Mouse (Mus musculus) neural tube, embryonic 11.5 days (tissue): Measurements from ENCODE around the gene Acbd6. TPM values are rescaled to one million over a fixed set of nuclear protein-coding genes. Genes with fewer than 3 reads are reported as not detected.
A peak's percentile ranks its signal among the peaks of the same experiment; 100 is the strongest.

ENCODE experiments used
- ATAC-seq: fragments of 200-750 bp; cut with Nextera tagmentation; 2 replicates; pipeline ENCODE4 v1.8.0; 2017; ENCODE audit warnings: moderate number of reproducible peaks, mild to moderate bottlenecking, moderate TSS enrichment, moderate library complexity; ENCODE audit not compliant: insufficient read depth, low FRiP score, low TSS enrichment
- DNase-seq: peaks from one replicate; pipeline ENCODE4 v3.0.0-alpha.2; 2015; ENCODE audit warnings: low spot score
- H3K27ac ChIP-seq: fragments of 300-500 bp; sonication (generic); 2 replicates; pipeline ENCODE4 v1.5.1; 2014; ENCODE audit warnings: low read depth, mild to moderate bottlenecking, low read length
- H3K27me3 ChIP-seq: fragments of 300-500 bp; sonication (generic); 2 replicates; pipeline ENCODE4 v1.6.1; 2014; ENCODE audit warnings: mild to moderate bottlenecking, low read length, mixed read lengths; ENCODE audit not compliant: control insufficient read depth, insufficient read depth
- H3K36me3 ChIP-seq: fragments of 300-500 bp; sonication (generic); 2 replicates; pipeline ENCODE4 v1.6.1; 2014; ENCODE audit warnings: mild to moderate bottlenecking, low read length, moderate library complexity, mixed read lengths; ENCODE audit not compliant: control insufficient read depth, insufficient read depth
- H3K4me1 ChIP-seq: fragments of 300-500 bp; sonication (generic); 2 replicates; pipeline ENCODE4 v1.6.1; 2014; ENCODE audit warnings: low read length, mixed read lengths; ENCODE audit not compliant: control insufficient read depth, insufficient read depth
- H3K4me2 ChIP-seq: fragments of 300-500 bp; sonication (generic); 2 replicates; pipeline ENCODE4 v1.6.1; 2014; ENCODE audit warnings: low read depth, mild to moderate bottlenecking, moderate library complexity
- H3K4me3 ChIP-seq: fragments of 300-500 bp; sonication (generic); 2 replicates; pipeline ENCODE4 v1.5.1; 2014; ENCODE audit warnings: low read depth, low read length
- H3K9ac ChIP-seq: fragments of 300-500 bp; sonication (generic); 2 replicates; pipeline ENCODE4 v1.6.1; 2014; ENCODE audit warnings: mild to moderate bottlenecking, low read length
- H3K9me3 ChIP-seq: fragments of 300-500 bp; sonication (generic); 2 replicates; pipeline ENCODE4 v1.6.1; 2016; ENCODE audit warnings: low read length; ENCODE audit not compliant: control insufficient read depth
- WGBS: fragments of 180-500 bp; shearing (Covaris S2); extraction: QIAGEN DNeasy Blood & Tissue Kit; methylation state at CpG from one replicate; pipeline ENCODE4 v1.1.7; 2014; 5-methylcytosine and 5-hydroxymethylcytosine counted together
- polyA plus RNA-seq: library from polyadenylated mRNA; unstranded; fragments of >200 nt; fragmentation: Nextera tagmentation; extraction: Ambion mirVana; gene quantifications from 2 replicates; pipeline ENCODE4 v1.2.1, GENCODE M21; 2014

Acbd6 gene
- 72.3 and 82.6 TPM in 2 replicates for polyA plus RNA-seq

DNA sequence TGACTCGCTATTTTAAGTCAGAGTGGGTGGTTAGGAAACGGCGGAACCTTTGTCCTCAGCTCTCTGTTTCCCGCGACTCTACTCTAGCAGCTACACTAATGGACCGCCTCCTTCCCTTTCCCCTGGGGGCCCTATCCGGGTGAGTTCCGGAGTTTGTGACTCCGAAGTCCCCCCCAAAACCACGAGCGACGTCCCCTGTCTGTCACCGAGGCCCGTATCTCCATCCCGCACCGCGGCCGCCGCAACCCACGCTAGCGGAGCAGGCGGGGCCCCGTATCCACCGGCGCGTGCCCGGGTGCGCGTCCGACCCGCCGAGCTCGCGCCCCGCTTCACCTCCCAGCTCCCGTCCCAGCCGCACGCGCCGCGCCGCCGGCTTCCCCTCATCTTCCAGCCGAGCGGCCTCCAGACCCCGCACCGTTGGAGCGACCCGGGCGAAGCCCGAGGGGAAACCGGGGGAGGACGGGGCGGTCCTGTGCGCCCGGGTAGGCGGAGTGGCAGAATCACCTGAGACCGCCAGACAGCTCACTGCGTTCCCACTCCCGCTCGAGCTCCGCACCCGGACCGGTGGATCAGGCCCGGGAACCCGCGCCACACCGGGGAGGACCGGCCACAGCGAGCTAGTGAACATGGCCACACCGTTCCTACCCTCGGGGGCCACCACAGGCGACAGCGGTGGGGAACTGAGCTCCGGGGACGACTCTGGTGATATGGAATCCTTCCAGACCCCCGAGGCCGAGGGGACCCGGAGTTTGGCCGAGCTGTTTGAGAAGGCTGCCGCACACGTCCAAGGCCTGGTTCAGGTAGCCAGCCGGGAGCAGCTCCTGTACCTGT, at the start of gene Acbd6:
Gene Acbd6, plus strand, starts transcription at position 109 of the 831 bp plus-strand sequence.
- 0 out of 2 replicates have a peak within 1 kb of the TSS, but pooled peaks have one; percentile 39 for H3K27ac ChIP-seq
- H3K9ac ChIP-seq = peak within 1 kb of the TSS; percentile 92
- H3K4me2 ChIP-seq = peak within 1 kb of the TSS; percentile 87
- H3K9me3 ChIP-seq = no peaks in the 10 kb centered on the region
- peak within 1 kb of the TSS; percentile 95 for H3K4me3 ChIP-seq
- no peaks in the 10 kb centered on the region for H3K27me3 ChIP-seq
- no peaks in the 10 kb centered on the region for H3K4me1 ChIP-seq
- H3K36me3 ChIP-seq = no peaks in the 10 kb centered on the region
- DNase-seq (peak; percentile 81), ATAC-seq (peak; percentile 88)
- WGBS = under 1% methylated on average over 68 of the region's 83 CpGs

- Histone ChIP-seq H3K4me3 (no peak overlapping the region), H3K36me3 (no peaks in the 10 kb centered on the region), H3K4me2 (no peak overlapping the region), H3K27ac (no peak overlapping the region), H3K27me3 (no peaks in the 10 kb centered on the region), H3K9ac (no peak overlapping the region), H3K4me1 (no peaks in the 10 kb centered on the region), H3K9me3 (no peaks in the 10 kb centered on the region)
- ATAC-seq (no peak), DNase-seq (no peak)
- 71% methylated on average over 10 of the region's 10 CpGs for WGBS
These were observed 47.7 kb upstream of the Acbd6 start for GRCm38 (mm10) chr1:155510263-155510662.

GRCm38 (mm10) chr1:155515866-155516265, 42.1 kb upstream of the Acbd6 start:
- H3K9me3 ChIP-seq = no peaks in the 10 kb centered on the region
- H3K4me3 ChIP-seq = no peak overlapping the region
- DNase-seq (no peak), ATAC-seq (no peak)
- no peak overlapping the region for H3K9ac ChIP-seq
- WGBS = 89% methylated on average over 4 of the region's 4 CpGs
- no peaks in the 10 kb centered on the region for H3K36me3 ChIP-seq
- no peaks in the 10 kb centered on the region for H3K4me1 ChIP-seq
- H3K27ac ChIP-seq = no peak overlapping the region
- no peaks in the 10 kb centered on the region for H3K27me3 ChIP-seq
- H3K4me2 ChIP-seq = no peak overlapping the region

- Histone ChIP-seq H3K4me2 (no peak overlapping the region), H3K9me3 (no peaks in the 10 kb centered on the region), H3K36me3 (no peaks in the 10 kb centered on the region), H3K27ac (no peak overlapping the region), H3K4me3 (no peak overlapping the region), H3K4me1 (no peaks in the 10 kb centered on the region), H3K9ac (no peak overlapping the region), H3K27me3 (no peaks in the 10 kb centered on the region)
- no peak for ATAC-seq
- DNase-seq = no peak
- 36% methylated on average over 7 of the region's 7 CpGs for WGBS
These were observed 41.3 kb upstream of the Acbd6 start for GRCm38 (mm10) chr1:155516594-155516993.

DNA sequence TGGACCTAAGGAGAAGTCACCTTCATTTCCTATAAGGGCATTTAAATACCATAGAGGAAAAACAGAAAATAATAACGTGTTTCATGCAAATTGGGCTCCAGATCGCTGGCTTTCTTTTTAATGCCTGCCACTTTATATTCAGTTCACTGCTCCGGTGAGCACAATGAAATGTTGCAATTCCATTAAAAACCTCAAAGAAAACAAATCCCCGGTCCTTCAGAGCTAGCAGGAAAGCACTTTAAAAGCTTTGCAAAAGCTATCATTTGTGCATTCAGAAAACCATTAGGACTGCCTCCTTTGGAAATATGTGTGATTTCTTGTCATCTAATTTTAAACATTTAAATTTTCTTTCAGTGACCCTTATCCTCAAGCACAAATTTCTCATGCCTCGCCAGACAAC, 40.9 kb upstream of the Acbd6 start:
- 55% methylated on average over 5 of the region's 5 CpGs for WGBS

DNA sequence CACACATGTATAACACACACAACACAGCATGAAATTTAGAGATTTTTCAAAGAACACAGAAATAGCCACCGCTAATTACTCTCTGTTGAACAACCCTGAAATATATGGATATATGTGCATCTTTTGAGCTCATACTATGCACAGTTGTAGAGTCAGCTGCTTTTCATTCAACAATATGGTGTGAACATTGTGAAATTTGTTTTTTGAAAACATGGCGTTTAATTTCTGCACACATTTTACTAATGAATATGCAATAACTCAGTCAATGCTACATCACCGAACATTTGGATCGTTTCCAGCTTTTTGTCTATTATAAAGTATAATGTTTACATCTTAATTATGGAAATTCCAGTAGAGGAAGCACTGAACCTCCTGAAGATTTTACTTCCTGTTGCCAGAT, 37.6 kb upstream of the Acbd6 start:
- H3K9ac ChIP-seq = no peak overlapping the region
- DNase-seq = no peak
- WGBS = 92% methylated on average over 4 of the region's 4 CpGs
- no peaks in the 10 kb centered on the region for H3K36me3 ChIP-seq
- H3K4me2 ChIP-seq = no peak overlapping the region
- H3K27ac ChIP-seq = no peak overlapping the region
- ATAC-seq = no peak
- no peaks in the 10 kb centered on the region for H3K4me1 ChIP-seq
- H3K27me3 ChIP-seq = no peaks in the 10 kb centered on the region
- no peaks in the 10 kb centered on the region for H3K9me3 ChIP-seq
- H3K4me3 ChIP-seq = no peak overlapping the region

More for the DNA sequence above, 40.9 kb upstream of the Acbd6 start:
- no peak overlapping the region for H3K4me3 ChIP-seq
- no peaks in the 10 kb centered on the region for H3K36me3 ChIP-seq
- ATAC-seq (no peak), DNase-seq (no peak)
- H3K4me1 ChIP-seq = no peaks in the 10 kb centered on the region
- no peaks in the 10 kb centered on the region for H3K9me3 ChIP-seq
- H3K27me3 ChIP-seq = no peaks in the 10 kb centered on the region
- no peak overlapping the region for H3K9ac ChIP-seq
- no peak overlapping the region for H3K27ac ChIP-seq
- no peak overlapping the region for H3K4me2 ChIP-seq

DNA sequence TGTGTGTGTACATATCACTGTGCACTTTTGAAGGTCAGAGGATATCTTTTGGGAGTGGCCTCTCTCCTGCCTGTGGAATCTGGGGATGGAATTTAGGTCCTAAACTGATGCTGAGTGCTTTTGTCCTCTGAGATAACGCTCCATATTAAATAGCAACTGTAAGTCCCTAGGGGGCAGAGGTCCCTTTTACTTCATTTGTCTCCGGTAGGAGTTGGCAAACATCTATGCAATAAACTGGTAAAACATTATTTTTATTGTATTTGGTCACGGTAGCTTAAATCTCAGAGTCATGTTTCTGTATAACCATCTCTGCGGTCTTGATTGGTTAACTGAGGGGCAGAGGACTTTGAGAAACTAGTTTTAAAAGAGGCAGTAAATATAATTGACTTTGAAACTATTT, 35.4 kb upstream of the Acbd6 start:
- Histone ChIP-seq H3K27me3 (no peaks in the 10 kb centered on the region), H3K4me1 (peaks cover 2% of the 10 kb centered on the region; the same call in 1 of the 2 replicates), H3K4me2 (no peak overlapping the region), H3K27ac (no peak overlapping the region), H3K9ac (no peak overlapping the region), H3K4me3 (no peak overlapping the region), H3K36me3 (no peaks in the 10 kb centered on the region), H3K9me3 (no peaks in the 10 kb centered on the region)
- WGBS = 89% methylated on average over 4 of the region's 4 CpGs
- DNase-seq (no peak), ATAC-seq (no peak)

GRCm38 (mm10) chr1:155526176-155526575, 31.7 kb upstream of the Acbd6 start:
- peaks cover 18% of the 10 kb centered on the region for H3K4me1 ChIP-seq
- no peak overlapping the region for H3K9ac ChIP-seq
- no peak overlapping the region for H3K4me3 ChIP-seq
- no peaks in the 10 kb centered on the region for H3K9me3 ChIP-seq
- no peaks in the 10 kb centered on the region for H3K36me3 ChIP-seq
- WGBS = 65% methylated on average over 5 of the region's 5 CpGs
- no peaks in the 10 kb centered on the region for H3K27me3 ChIP-seq
- no peak overlapping the region for H3K4me2 ChIP-seq
- no peak for DNase-seq
- no peak overlapping the region for H3K27ac ChIP-seq
- ATAC-seq = no peak
